Mouse (Mus musculus): ENCODE data around the gene Ssc5d.

DNA sequence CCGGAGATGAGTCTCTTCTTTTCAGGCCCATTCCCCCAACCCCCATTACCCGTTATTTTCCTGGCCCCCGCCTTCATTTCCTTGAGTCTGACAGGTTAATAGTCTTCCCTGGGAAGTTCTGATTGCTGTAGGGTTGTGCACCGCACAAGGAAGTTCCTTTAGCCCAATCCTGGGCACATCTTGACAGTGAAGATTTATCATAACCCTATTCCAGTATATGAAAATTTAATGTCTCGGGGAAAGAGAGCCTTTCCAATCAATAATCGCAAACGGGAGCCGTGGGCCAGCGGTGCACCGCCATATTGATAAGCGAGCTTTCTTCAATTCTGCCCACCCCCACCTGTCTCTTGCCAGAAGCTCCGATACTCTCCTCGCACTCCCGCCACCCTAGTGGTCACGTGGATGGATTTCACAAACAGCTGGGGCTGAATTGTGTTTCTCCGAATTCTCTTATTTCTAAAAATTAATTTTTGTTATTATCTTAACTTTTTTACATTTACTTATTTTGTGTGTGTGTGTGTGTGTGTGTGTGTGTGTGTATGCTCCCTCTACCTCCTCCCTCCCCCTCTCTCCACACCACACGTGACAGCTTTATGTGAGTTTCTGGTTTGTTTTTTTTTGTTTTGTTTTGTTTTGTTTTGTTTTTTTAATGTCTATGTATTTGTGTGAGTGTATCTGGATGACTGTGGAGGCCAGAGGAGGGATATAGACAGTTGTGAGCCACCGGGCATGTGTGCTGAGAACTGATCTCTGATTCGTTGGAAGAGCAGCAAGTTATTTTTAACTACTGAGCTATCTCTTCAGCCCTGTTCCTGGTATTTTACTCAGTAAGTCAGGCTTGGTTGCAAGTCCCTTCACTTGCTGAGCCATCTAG, 25.7 kb upstream of the Ssc5d start:
- no peak for TF ChIP-seq ETS1 (conservative IDR thresholded peaks at IDR 0.05; ENCODE audit: low read depth, low read length)
- no peak for TF ChIP-seq POLR2A (IDR thresholded peaks at IDR 0.05; ENCODE audit: low read depth, low read length)
- TF ChIP-seq MXI1 (IDR thresholded peaks at IDR 0.05; ENCODE audit: low read depth, low read length) = no peak
- TF ChIP-seq CTCF (conservative IDR thresholded peaks at IDR 0.05 in 1 of 2, IDR thresholded peaks at IDR 0.05 in 1 of 2; ENCODE audit: low read depth in 2 of 2, low read length in 2 of 2) = no peak
- no peak for TF ChIP-seq TBP (conservative IDR thresholded peaks at IDR 0.05; ENCODE audit: low read depth, low read length)
- no peak for TF ChIP-seq KAT2A (IDR thresholded peaks at IDR 0.05; ENCODE audit: insufficient replicate concordance, low read length)
